Mouse (Mus musculus): Measurements from ENCODE around the gene Ddost. TPM values are rescaled to one million over a fixed set of nuclear protein-coding genes. Genes with fewer than 3 reads are reported as not detected.

The Ddost gene
- polyA plus RNA-seq, 1 experiment = 173 TPM

- H3K27ac ChIP-seq (ENCODE audit: control insufficient read depth, insufficient read depth, low read length) = no peak overlapping the region
- TF ChIP-seq CTCF (IDR thresholded peaks at IDR 0.05; ENCODE audit: borderline replicate concordance, control insufficient read depth, extremely low read depth, insufficient read depth, low read length, poor library complexity) (no peak), POLR2A (IDR thresholded peaks at IDR 0.05; ENCODE audit: control insufficient read depth, extremely low read depth, insufficient read depth, low read length, poor library complexity) (no peak)
- H3K36me3 ChIP-seq (ENCODE audit: control insufficient read depth, insufficient read depth, low read length) = no peaks in the 10 kb centered on the region
- WGBS = 61% methylated on average over 15 of the region's 15 CpGs
- no peaks in the 10 kb centered on the region for H3K27me3 ChIP-seq (ENCODE audit: control insufficient read depth, insufficient read depth, low read length)
- H3K4me1 ChIP-seq (replicated peaks; ENCODE audit: control insufficient read depth, insufficient read depth, low read length) = peaks cover 2% of the 10 kb centered on the region
- no peak for DNase-seq
- no peak overlapping the region for H3K4me3 ChIP-seq (ENCODE audit: control insufficient read depth, insufficient read depth, low read length)
Observed at GRCm38 (mm10) chr4:138330264-138330671, 25.7 kb downstream of the Ddost start.

GRCm38 (mm10) chr4:138331647-138332046 lies 27.1 kb downstream of the Ddost start:
- 89% methylated on average over 9 of the region's 9 CpGs for WGBS
- no peak for TF ChIP-seq POLR2A (IDR thresholded peaks at IDR 0.05; ENCODE audit: control insufficient read depth, extremely low read depth, insufficient read depth, low read length, poor library complexity)
- no peak for TF ChIP-seq CTCF (IDR thresholded peaks at IDR 0.05; ENCODE audit: borderline replicate concordance, control insufficient read depth, extremely low read depth, insufficient read depth, low read length, poor library complexity)
- Histone ChIP-seq H3K27me3 (ENCODE audit: control insufficient read depth, insufficient read depth, low read length) (no peaks in the 10 kb centered on the region), H3K4me1 (replicated peaks; ENCODE audit: control insufficient read depth, insufficient read depth, low read length) (no peaks in the 10 kb centered on the region), H3K27ac (ENCODE audit: control insufficient read depth, insufficient read depth, low read length) (no peak overlapping the region), H3K4me3 (ENCODE audit: control insufficient read depth, insufficient read depth, low read length) (no peak overlapping the region), H3K36me3 (ENCODE audit: control insufficient read depth, insufficient read depth, low read length) (no peaks in the 10 kb centered on the region)
- DNase-seq = no peak

- Histone ChIP-seq H3K27me3 (ENCODE audit: control insufficient read depth, insufficient read depth, low read length) (no peaks in the 10 kb centered on the region), H3K27ac (ENCODE audit: control insufficient read depth, insufficient read depth, low read length) (no peak overlapping the region)
Observed at GRCm38 (mm10) chr4:138333135-138333534, 28.6 kb downstream of the Ddost start.

GRCm38 (mm10) chr4:138335036-138335435 lies 30.5 kb downstream of the Ddost start:
- Histone ChIP-seq H3K4me3 (ENCODE audit: control insufficient read depth, insufficient read depth, low read length) (no peak overlapping the region), H3K27me3 (ENCODE audit: control insufficient read depth, insufficient read depth, low read length) (no peaks in the 10 kb centered on the region), H3K4me1 (replicated peaks; ENCODE audit: control insufficient read depth, insufficient read depth, low read length) (no peaks in the 10 kb centered on the region), H3K27ac (ENCODE audit: control insufficient read depth, insufficient read depth, low read length) (no peak overlapping the region), H3K36me3 (ENCODE audit: control insufficient read depth, insufficient read depth, low read length) (no peaks in the 10 kb centered on the region)
- WGBS = 93% methylated on average over 12 of the region's 12 CpGs
- TF ChIP-seq CTCF (IDR thresholded peaks at IDR 0.05; ENCODE audit: borderline replicate concordance, control insufficient read depth, extremely low read depth, insufficient read depth, low read length, poor library complexity) (no peak), POLR2A (IDR thresholded peaks at IDR 0.05; ENCODE audit: control insufficient read depth, extremely low read depth, insufficient read depth, low read length, poor library complexity) (no peak)
- no peak for DNase-seq

More at GRCm38 (mm10) chr4:138333135-138333534, 28.6 kb downstream of the Ddost start:
- H3K36me3 ChIP-seq (ENCODE audit: control insufficient read depth, insufficient read depth, low read length) = no peaks in the 10 kb centered on the region
- WGBS = 92% methylated on average over 4 of the region's 4 CpGs
- H3K4me3 ChIP-seq (ENCODE audit: control insufficient read depth, insufficient read depth, low read length) = no peak overlapping the region
- TF ChIP-seq CTCF (IDR thresholded peaks at IDR 0.05; ENCODE audit: borderline replicate concordance, control insufficient read depth, extremely low read depth, insufficient read depth, low read length, poor library complexity) (no peak), POLR2A (IDR thresholded peaks at IDR 0.05; ENCODE audit: control insufficient read depth, extremely low read depth, insufficient read depth, low read length, poor library complexity) (no peak)
- DNase-seq = no peak
- no peaks in the 10 kb centered on the region for H3K4me1 ChIP-seq (replicated peaks; ENCODE audit: control insufficient read depth, insufficient read depth, low read length)

- DNase-seq = no peak
- Histone ChIP-seq H3K4me3 (ENCODE audit: control insufficient read depth, insufficient read depth, low read length) (no peak overlapping the region), H3K27me3 (ENCODE audit: control insufficient read depth, insufficient read depth, low read length) (no peaks in the 10 kb centered on the region), H3K27ac (ENCODE audit: control insufficient read depth, insufficient read depth, low read length) (no peak overlapping the region), H3K36me3 (ENCODE audit: control insufficient read depth, insufficient read depth, low read length) (no peaks in the 10 kb centered on the region), H3K4me1 (replicated peaks; ENCODE audit: control insufficient read depth, insufficient read depth, low read length) (no peaks in the 10 kb centered on the region)
- TF ChIP-seq POLR2A (IDR thresholded peaks at IDR 0.05; ENCODE audit: control insufficient read depth, extremely low read depth, insufficient read depth, low read length, poor library complexity) (no peak), CTCF (IDR thresholded peaks at IDR 0.05; ENCODE audit: borderline replicate concordance, control insufficient read depth, extremely low read depth, insufficient read depth, low read length, poor library complexity) (no peak)
- 90% methylated on average over 6 of the region's 6 CpGs for WGBS
Observed at GRCm38 (mm10) chr4:138335648-138336047, 31.1 kb downstream of the Ddost start.

- Histone ChIP-seq H3K4me3 (ENCODE audit: control insufficient read depth, insufficient read depth, low read length) (no peak overlapping the region), H3K36me3 (ENCODE audit: control insufficient read depth, insufficient read depth, low read length) (no peaks in the 10 kb centered on the region), H3K27ac (ENCODE audit: control insufficient read depth, insufficient read depth, low read length) (no peak overlapping the region), H3K27me3 (ENCODE audit: control insufficient read depth, insufficient read depth, low read length) (no peaks in the 10 kb centered on the region), H3K4me1 (replicated peaks; ENCODE audit: control insufficient read depth, insufficient read depth, low read length) (no peaks in the 10 kb centered on the region)
- TF ChIP-seq POLR2A (IDR thresholded peaks at IDR 0.05; ENCODE audit: control insufficient read depth, extremely low read depth, insufficient read depth, low read length, poor library complexity) (no peak), CTCF (IDR thresholded peaks at IDR 0.05; ENCODE audit: borderline replicate concordance, control insufficient read depth, extremely low read depth, insufficient read depth, low read length, poor library complexity) (no peak)
- WGBS = 50% methylated on average over 5 of the region's 5 CpGs
- no peak for DNase-seq
Observed at GRCm38 (mm10) chr4:138336876-138337275, 32.3 kb downstream of the Ddost start.

GRCm38 (mm10) chr4:138337341-138337740 lies 32.8 kb downstream of the Ddost start:
- Histone ChIP-seq H3K27ac (ENCODE audit: control insufficient read depth, insufficient read depth, low read length) (no peak overlapping the region), H3K4me1 (replicated peaks; ENCODE audit: control insufficient read depth, insufficient read depth, low read length) (no peaks in the 10 kb centered on the region), H3K27me3 (ENCODE audit: control insufficient read depth, insufficient read depth, low read length) (no peaks in the 10 kb centered on the region), H3K4me3 (ENCODE audit: control insufficient read depth, insufficient read depth, low read length) (no peak overlapping the region), H3K36me3 (ENCODE audit: control insufficient read depth, insufficient read depth, low read length) (no peaks in the 10 kb centered on the region)
- no peak for TF ChIP-seq CTCF (IDR thresholded peaks at IDR 0.05; ENCODE audit: borderline replicate concordance, control insufficient read depth, extremely low read depth, insufficient read depth, low read length, poor library complexity)
- no peak for DNase-seq
- WGBS = 91% methylated on average over 9 of the region's 9 CpGs

All from thymus, adult 2 months (tissue).